Mouse (Mus musculus): ENCODE results near the gene Dtnbp1.

The Dtnbp1 gene

GRCm38 (mm10) chr13:44948320-44949250 lies 53.4 kb downstream of the Dtnbp1 start:
- no peak for DNase-seq

- DNase-seq = no peak
These were observed 54.9 kb downstream of the Dtnbp1 start for GRCm38 (mm10) chr13:44946880-44947635.

- DNase-seq = no peak
These were observed 58.3 kb downstream of the Dtnbp1 start for GRCm38 (mm10) chr13:44943618-44944017.

GRCm38 (mm10) chr13:44939326-44940035 lies 62.5 kb downstream of the Dtnbp1 start:
- no peak for DNase-seq

GRCm38 (mm10) chr13:44937681-44938080 lies 64.3 kb downstream of the Dtnbp1 start:
- no peak for DNase-seq

GRCm38 (mm10) chr13:44933575-44933974 lies 68.4 kb downstream of the Dtnbp1 start:
- DNase-seq = no peak

GRCm38 (mm10) chr13:44932307-44933264 lies 69.4 kb downstream of the Dtnbp1 start:
- DNase-seq = no peak

GRCm38 (mm10) chr13:44926311-44926710 lies 75.6 kb downstream of the Dtnbp1 start:
- no peak for DNase-seq

GRCm38 (mm10) chr13:44925173-44925572 lies 76.8 kb downstream of the Dtnbp1 start:
- no peak for DNase-seq

- peak; percentile 31 to 51 for DNase-seq
These were observed 77.9 kb downstream of the Dtnbp1 start for GRCm38 (mm10) chr13:44924042-44924441.

- DNase-seq = no peak
These were observed 80.2 kb downstream of the Dtnbp1 start for GRCm38 (mm10) chr13:44921721-44922120.

- DNase-seq = no peak
These were observed 80.9 kb downstream of the Dtnbp1 start for GRCm38 (mm10) chr13:44921095-44921494.

GRCm38 (mm10) chr13:44918269-44918668 lies 83.7 kb downstream of the Dtnbp1 start:
- no peak for DNase-seq

- DNase-seq = no peak
These were observed 84.7 kb downstream of the Dtnbp1 start for GRCm38 (mm10) chr13:44917202-44917601.

- DNase-seq = peak in 1 of 2 experiments; percentile 43
These were observed 86.0 kb downstream of the Dtnbp1 start for GRCm38 (mm10) chr13:44915945-44916344.

- no peak for DNase-seq
These were observed 86.6 kb downstream of the Dtnbp1 start for GRCm38 (mm10) chr13:44915382-44915781.

GRCm38 (mm10) chr13:44913560-44913959 lies 88.4 kb downstream of the Dtnbp1 start:
- peak; percentile 69 to 85 for DNase-seq

- peak; percentile 75 to 78 for DNase-seq
These were observed 89.1 kb downstream of the Dtnbp1 start for GRCm38 (mm10) chr13:44912851-44913250.

GRCm38 (mm10) chr13:44908790-44909189 lies 93.2 kb downstream of the Dtnbp1 start:
- DNase-seq = no peak

- peak; percentile 86 to 90 for DNase-seq
These were observed 94.2 kb downstream of the Dtnbp1 start for GRCm38 (mm10) chr13:44907702-44908101.

GRCm38 (mm10) chr13:44906141-44906540 lies 95.8 kb downstream of the Dtnbp1 start:
- DNase-seq = peak; percentile 59 to 88

GRCm38 (mm10) chr13:44904271-44904670 lies 97.7 kb downstream of the Dtnbp1 start:
- no peak for DNase-seq

Data from kidney, postnatal 25 days (tissue).